Mouse (Mus musculus) liver, embryonic 14.5 days (tissue): ENCODE results near the gene Stub1. TPM values are rescaled to one million over a fixed set of nuclear protein-coding genes. Genes with fewer than 3 reads are reported as not detected.
"Not testable (repeated sequence)": the region's sequence is repeated elsewhere in the genome, so short reads cannot be mapped to it uniquely, and the experiment has no call there.

ENCODE experiments used
- ATAC-seq: fragments of 200-750 bp; cut with Nextera tagmentation; 2 replicates; pipeline ENCODE4 v1.8.0; 2017; ENCODE audit warnings: moderate number of reproducible peaks, mild to moderate bottlenecking, moderate library complexity; ENCODE audit not compliant: insufficient read depth
- DNase-seq, 3 experiments: peaks; one replicate each; pipeline ENCODE4 v3.0.0-alpha.2; 2012 to 2013; ENCODE audit warnings: low read depth in 3 of 3, low spot score in 3 of 3
- H3K27ac ChIP-seq: fragments of 300-500 bp; sonication (generic); 2 replicates; pipeline ENCODE4 v1.5.1; 2014; ENCODE audit warnings: moderate library complexity, mild to moderate bottlenecking, control low read depth, inconsistent platforms
- H3K27me3 ChIP-seq: fragments of 300-500 bp; sonication (generic); 2 replicates; pipeline ENCODE4 v1.6.1; 2014; ENCODE audit warnings: mild to moderate bottlenecking, low read length, moderate library complexity; ENCODE audit not compliant: control insufficient read depth, insufficient read depth
- H3K36me3 ChIP-seq: fragments of 300-500 bp; sonication (generic); replicated peaks from 2 replicates; pipeline ENCODE4 v1.6.1; 2014; ENCODE audit warnings: low read depth; ENCODE audit not compliant: control insufficient read depth, insufficient read depth
- H3K4me1 ChIP-seq, 2 experiments: fragments of 200-500 bp in 1 of 2; fragments of 300-500 bp in 1 of 2; sonication (generic) in 1 of 2; replicated peaks; 2 replicates each; pipeline ENCODE4 v1.6.1; 2012 to 2014; ENCODE audit warnings: antibody characterized with exemption in 1 of 2, inconsistent platforms in 1 of 2, low read length in 1 of 2; ENCODE audit not compliant: control insufficient read depth in 2 of 2, insufficient read depth in 2 of 2
- H3K4me2 ChIP-seq: fragments of 300-500 bp; sonication (generic); 2 replicates; pipeline ENCODE4 v1.6.1; 2014; ENCODE audit warnings: low read depth, mild to moderate bottlenecking, control low read depth, moderate library complexity
- H3K4me3 ChIP-seq, 2 experiments: fragments of 200-500 bp in 1 of 2; fragments of 300-500 bp in 1 of 2; sonication (generic) in 1 of 2; 2 replicates each; pipeline ENCODE4 v1.5.1; 2012 to 2014; ENCODE audit warnings: low read depth in 2 of 2, low read length in 2 of 2, mild to moderate bottlenecking in 2 of 2, control low read depth in 1 of 2, inconsistent platforms in 1 of 2, moderate library complexity in 1 of 2; ENCODE audit not compliant: insufficient read depth in 1 of 2
- H3K9ac ChIP-seq: fragments of 300-500 bp; sonication (generic); replicated peaks from 2 replicates; pipeline ENCODE4 v1.6.1; 2014; ENCODE audit warnings: mild to moderate bottlenecking, control low read depth, moderate library complexity
- H3K9me3 ChIP-seq: fragments of 300-500 bp; sonication (generic); 2 replicates; pipeline ENCODE4 v1.6.1; 2016; ENCODE audit warnings: low read length, mixed read lengths; ENCODE audit not compliant: control insufficient read depth
- CTCF ChIP-seq: IDR thresholded peaks from 2 replicates; pipeline ENCODE4 v1.5.1; 2016; ENCODE audit warnings: antibody characterized with exemption, low read depth, control low read depth
- EP300 ChIP-seq: IDR thresholded peaks from 2 replicates; pipeline ENCODE4 v1.6.1; 2016; ENCODE audit warnings: antibody characterized with exemption, low read depth
- WGBS: fragments of 180-500 bp; shearing (Covaris S2); extraction: QIAGEN DNeasy Blood & Tissue Kit; methylation state at CpG from one replicate; pipeline ENCODE4 v1.1.7; 2014; ENCODE audit not compliant: insufficient replicate concordance; 5-methylcytosine and 5-hydroxymethylcytosine counted together
- polyA plus RNA-seq, 2 experiments: library from polyadenylated mRNA; depleted of rRNA in 1 of 2; stranded (reverse) in 1 of 2; unstranded in 1 of 2; fragments of >200 nt; fragmentation: Nextera tagmentation in 1 of 2; extraction: Ambion mirVana in 1 of 2; gene quantifications; 2 replicates each; pipeline versions ENCODE4 v1.2.1 to v1.2.3; 2012 to 2014

Stub1 gene
- polyA plus RNA-seq, 2 experiments, result 85.1 to 96.7 TPM

GRCm38 (mm10) chr17:25809606-25810340 is 23.4 kb downstream of the Stub1 start:
- Histone ChIP-seq H3K4me1 (no peaks in the 10 kb centered on the region), H3K9ac (no peak overlapping the region), H3K9me3 (no peaks in the 10 kb centered on the region), H3K4me3 (peak overlapping the region; percentile 15 to 53; a peak in 3 of 4 replicates), H3K4me2 (peak overlapping the region; percentile 61), H3K27me3 (peaks cover 43% of the 10 kb centered on the region), H3K27ac (no peak overlapping the region), H3K36me3 (no peaks in the 10 kb centered on the region)
- 10% methylated on average over 25 of the region's 25 CpGs for WGBS
- no peak for ATAC-seq
- no peak for DNase-seq
- TF ChIP-seq CTCF, result no peak
- no peak for TF ChIP-seq EP300

- peak within 1 kb of the TSS; percentile 28 to 53 for H3K4me3 ChIP-seq
Observed at GRCm38 (mm10) chr17:25808789-25809605, 24.2 kb downstream of the Stub1 start, which contains the start of gene Fbxl16. Fbxl16 (plus strand) TSS chr17:25809085.

GRCm38 (mm10) chr17:25808028-25808427 is 25.2 kb downstream of the Stub1 start:
- H3K27ac ChIP-seq, result no peak overlapping the region
- no peak overlapping the region for H3K4me2 ChIP-seq
- H3K27me3 ChIP-seq, result peaks cover 43% of the 10 kb centered on the region
- no peaks in the 10 kb centered on the region for H3K4me1 ChIP-seq
- H3K9ac ChIP-seq, result no peak overlapping the region
- H3K9me3 ChIP-seq, result no peaks in the 10 kb centered on the region
- H3K36me3 ChIP-seq, result no peaks in the 10 kb centered on the region
- H3K4me3 ChIP-seq, result no peak overlapping the region
- TF ChIP-seq EP300 (no peak), CTCF (no peak)
- DNase-seq (no peak), ATAC-seq (no peak)
- WGBS, result 29% methylated on average over 5 of the region's 5 CpGs

More at GRCm38 (mm10) chr17:25808789-25809605, 24.2 kb downstream of the Stub1 start, which contains the start of gene Fbxl16:
- Histone ChIP-seq H3K36me3 (no peaks in the 10 kb centered on the region), H3K9me3 (no peaks in the 10 kb centered on the region), H3K4me2 (peak within 1 kb of the TSS; percentile 61), H3K27ac (no peak within 1 kb of the TSS), H3K27me3 (peaks cover 43% of the 10 kb centered on the region), H3K4me1 (no peaks in the 10 kb centered on the region), H3K9ac (no peak within 1 kb of the TSS)
- ATAC-seq (peak; percentile 55; the same call in 1 of the 2 replicates), DNase-seq (no peak)
- TF ChIP-seq EP300 (no peak), CTCF (peak; percentile 18; the same call in 1 of the 2 replicates)
- 1% methylated on average over 93 of the region's 100 CpGs for WGBS

GRCm38 (mm10) chr17:25807452-25807851 is 25.8 kb downstream of the Stub1 start:
- not testable (repeated sequence) for H3K9me3 ChIP-seq, H3K36me3 ChIP-seq, ATAC-seq, H3K4me3 ChIP-seq, H3K9ac ChIP-seq, H3K4me1 ChIP-seq, H3K27ac ChIP-seq, DNase-seq, H3K4me2 ChIP-seq
- peaks cover 40% of the 10 kb centered on the region for H3K27me3 ChIP-seq
- TF ChIP-seq CTCF, result peak; percentile 21; the same call in 1 of the 2 replicates
- whole genome bisulfite sequencing, result 29% methylated on average over 2 of the region's 2 CpGs

- Histone ChIP-seq H3K4me3 (no peak overlapping the region), H3K27me3 (peaks cover 32% of the 10 kb centered on the region), H3K4me1 (no peaks in the 10 kb centered on the region), H3K9me3 (no peaks in the 10 kb centered on the region), H3K36me3 (no peaks in the 10 kb centered on the region), H3K4me2 (no peak overlapping the region), H3K27ac (no peak overlapping the region), H3K9ac (no peak overlapping the region)
- no peak for TF ChIP-seq EP300
- TF ChIP-seq CTCF, result no peak
- DNase-seq, result no peak
- ATAC-seq, result no peak
- 72% methylated on average over 4 of the region's 4 CpGs for WGBS
Observed at GRCm38 (mm10) chr17:25806507-25806906, 26.7 kb downstream of the Stub1 start.
